Mouse (Mus musculus): ENCODE results near the gene Mbnl2.

DNA sequence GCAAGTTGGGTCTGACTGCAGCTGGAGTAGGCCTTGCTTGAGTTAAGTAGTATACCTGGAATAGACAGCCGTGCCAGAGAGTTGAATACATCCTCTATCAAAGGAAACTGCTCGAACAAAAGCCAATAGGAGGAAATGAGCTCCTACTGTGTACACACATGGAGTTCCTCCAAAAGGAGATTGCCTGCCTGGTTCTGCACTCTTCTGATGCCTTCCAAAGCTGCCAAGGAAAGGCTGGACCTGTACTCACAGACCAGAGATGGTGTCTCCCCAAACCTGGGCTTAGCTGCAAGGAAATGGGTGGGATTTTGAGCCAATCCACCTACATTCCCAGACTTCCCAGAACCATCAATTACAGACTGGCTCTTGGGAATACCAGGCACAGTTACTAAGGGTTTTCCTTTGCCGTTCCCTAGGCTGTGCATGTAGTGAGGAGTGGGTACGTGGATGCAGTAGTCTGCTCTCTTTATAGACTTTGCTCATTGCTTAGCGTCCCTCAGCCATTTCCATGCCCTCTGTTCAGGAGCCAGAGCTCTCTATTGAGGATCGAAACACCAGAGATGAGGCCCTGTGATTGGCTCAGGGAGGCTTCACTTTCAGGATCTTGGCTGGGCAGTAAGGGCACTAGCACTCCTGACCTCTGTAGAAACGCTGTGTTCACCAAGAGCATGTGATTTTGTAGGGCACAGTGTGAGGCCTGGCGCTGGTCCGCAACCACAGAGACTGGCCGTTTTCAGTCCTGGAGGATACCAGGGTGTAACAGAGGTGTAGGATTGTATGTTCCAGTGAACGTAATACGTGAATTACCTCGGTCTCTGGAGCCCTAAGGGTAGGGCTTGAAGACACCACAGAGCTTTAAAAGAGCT, 20.1 kb downstream of the Mbnl2 start:
- TF ChIP-seq CTCF (IDR thresholded peaks at IDR 0.05; ENCODE audit: low read depth, low read length) (no peak), POLR2A (IDR thresholded peaks at IDR 0.05; ENCODE audit: insufficient read depth, low read length) (no peak), EP300 (IDR thresholded peaks at IDR 0.05; ENCODE audit: insufficient read depth, low read depth, low read length) (no peak)

Data from ES-Bruce4 (cell line).